Mouse (Mus musculus): ENCODE results near the gene Rpusd3.

GRCm38 (mm10) chr6:113395501-113395900 lies 23.6 kb downstream of the Rpusd3 start:
- TF ChIP-seq GATA1 (IDR thresholded peaks at IDR 0.05; ENCODE audit: low read length) (no peak), TAL1 (IDR thresholded peaks at IDR 0.05; ENCODE audit: low read length) (no peak)
